Mouse (Mus musculus) C2C12 (cell line): ENCODE results near the gene Sugp1. TPM values are rescaled to one million over a fixed set of nuclear protein-coding genes. Genes with fewer than 3 reads are reported as not detected.

ENCODE experiments used
- H3K27me3 ChIP-seq: one replicate; pipeline ENCODE4 v1.6.1; 2011; ENCODE audit not compliant: control insufficient read depth, insufficient read depth, insufficient read length
- H3K36me3 ChIP-seq: one replicate; pipeline ENCODE4 v1.6.1; 2011; ENCODE audit not compliant: control insufficient read depth, insufficient read depth
- H3K4me3 ChIP-seq: one replicate; pipeline ENCODE4 v1.5.1; 2011; ENCODE audit warnings: mild to moderate bottlenecking, control low read depth; ENCODE audit not compliant: poor library complexity, insufficient read depth, severe bottlenecking
- H3K79me2 ChIP-seq: one replicate; pipeline ENCODE4 v1.6.1; 2011; ENCODE audit not compliant: control insufficient read depth, insufficient read depth
- H3K79me3 ChIP-seq: one replicate; pipeline ENCODE4 v1.6.1; 2011; ENCODE audit warnings: low read depth, control low read depth
- H3ac ChIP-seq: one replicate; pipeline ENCODE3; 2011; ENCODE audit warnings: low read depth; ENCODE audit not compliant: control insufficient read depth, insufficient read length
- CEBPB ChIP-seq: IDR thresholded peaks from one replicate; pipeline ENCODE4 v1.6.1; 2011; ENCODE audit warnings: low read depth, mild to moderate bottlenecking, control low read depth, moderate library complexity
- CTCF ChIP-seq: IDR thresholded peaks from one replicate; pipeline ENCODE4 v1.5.1; 2011; ENCODE audit not compliant: control insufficient read depth, insufficient read depth, insufficient read length
- FOSL1 ChIP-seq: IDR thresholded peaks from one replicate; pipeline ENCODE4 v1.8.0; 2011; ENCODE audit warnings: mild to moderate bottlenecking, low read length; ENCODE audit not compliant: poor library complexity, insufficient read depth, severe bottlenecking
- MAX ChIP-seq: IDR thresholded peaks from one replicate; pipeline ENCODE4 v1.6.1; 2011; ENCODE audit warnings: mild to moderate bottlenecking, control low read depth
- MYOD1 ChIP-seq: IDR thresholded peaks from one replicate; pipeline ENCODE4 v1.6.1; 2011; ENCODE audit warnings: low read depth; ENCODE audit not compliant: control insufficient read depth, insufficient read length
- MYOG ChIP-seq: IDR thresholded peaks from one replicate; pipeline ENCODE4 v1.6.1; 2011; ENCODE audit not compliant: control insufficient read depth, insufficient read length; ENCODE audit errors: extremely low read depth
- USF1 ChIP-seq: IDR thresholded peaks from one replicate; pipeline ENCODE4 v1.6.1; 2011; ENCODE audit warnings: low read depth, mild to moderate bottlenecking, control low read depth, moderate library complexity
- polyA plus RNA-seq: library from polyadenylated mRNA; unstranded; fragments of >200 nt; fragmentation: generic; extraction: Trizol; gene quantifications from one replicate; pipeline ENCODE4 v1.2.1, GENCODE M21; 2012; ENCODE audit warnings: missing spikeins

Sugp1 gene
- polyA plus RNA-seq, 1 experiment, result 28.2 TPM

DNA sequence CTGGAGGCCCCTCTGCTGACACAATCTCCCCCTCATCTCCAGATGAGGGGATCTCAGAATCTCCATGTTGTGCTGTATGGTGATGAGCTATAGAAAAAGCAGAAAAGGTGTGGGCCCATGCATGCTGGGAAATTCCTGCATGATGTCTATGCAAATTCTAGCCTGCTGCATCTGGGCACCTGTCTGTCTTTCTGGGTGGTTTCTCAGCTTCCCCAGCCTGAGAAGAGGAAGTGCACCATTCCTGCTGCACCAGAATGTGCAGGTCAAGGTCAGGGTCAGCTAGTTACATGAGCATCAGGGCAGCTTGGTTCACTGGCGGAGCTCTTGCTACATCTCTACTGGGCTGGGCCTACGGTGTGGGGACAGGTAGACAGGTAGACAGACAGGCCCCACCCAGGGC, 67.8 kb downstream of the Sugp1 start:
- no peak overlapping the region for H3ac ChIP-seq
- H3K27me3 ChIP-seq, result peaks cover 83% of the 10 kb centered on the region
- H3K79me3 ChIP-seq, result no peaks in the 10 kb centered on the region
- no peaks in the 10 kb centered on the region for H3K79me2 ChIP-seq
- no peak for TF ChIP-seq MYOD1
- TF ChIP-seq MAX, result no peak
- TF ChIP-seq FOSL1, result no peak
- TF ChIP-seq USF1, result no peak
- no peak for TF ChIP-seq CTCF
- no peak for TF ChIP-seq CEBPB
- no peak for TF ChIP-seq MYOG
- no peak overlapping the region for H3K4me3 ChIP-seq
- no peaks in the 10 kb centered on the region for H3K36me3 ChIP-seq

- no peaks in the 10 kb centered on the region for H3K36me3 ChIP-seq
- H3K4me3 ChIP-seq, result no peak overlapping the region
- H3K27me3 ChIP-seq, result peaks cover 78% of the 10 kb centered on the region
- TF ChIP-seq MYOD1 (no peak), MAX (no peak), FOSL1 (no peak), USF1 (no peak), CEBPB (no peak), MYOG (no peak), CTCF (no peak)
- no peaks in the 10 kb centered on the region for H3K79me3 ChIP-seq
- no peaks in the 10 kb centered on the region for H3K79me2 ChIP-seq
- H3ac ChIP-seq, result no peak overlapping the region
These were observed 68.7 kb downstream of the Sugp1 start for GRCm38 (mm10) chr8:70111192-70111795.

DNA sequence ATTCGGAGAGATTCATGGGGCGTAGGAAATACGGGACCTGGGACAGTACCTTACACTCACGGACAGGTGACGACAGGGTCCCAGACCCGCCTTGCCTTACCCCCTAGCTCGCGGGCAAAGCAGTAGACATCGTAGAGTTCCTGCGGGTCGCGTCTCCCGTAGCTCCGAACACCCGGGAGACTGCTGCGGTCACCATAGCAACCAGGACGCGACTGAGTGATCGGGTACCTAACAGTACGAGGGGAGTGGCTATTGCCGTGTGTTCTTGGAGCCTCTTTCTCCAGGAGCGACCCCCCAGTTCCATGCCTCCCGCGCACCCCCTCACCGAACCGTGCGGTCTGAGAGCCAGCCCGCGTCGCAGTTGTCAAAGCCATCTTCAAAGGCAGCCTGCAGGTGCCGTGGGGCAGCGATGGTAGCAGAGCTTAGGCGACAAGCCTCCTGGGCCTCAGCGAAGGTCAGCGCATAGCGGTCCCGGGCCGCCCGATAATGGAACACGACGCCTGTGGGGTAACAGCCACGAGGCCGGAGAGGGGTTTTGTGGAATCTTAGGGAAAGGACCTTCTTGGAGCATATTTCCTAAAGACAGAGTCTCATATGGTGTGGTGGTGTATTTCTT, 69.9 kb downstream of the Sugp1 start:
- no peaks in the 10 kb centered on the region for H3K79me3 ChIP-seq
- H3K27me3 ChIP-seq, result peaks cover 75% of the 10 kb centered on the region
- H3K4me3 ChIP-seq, result no peak overlapping the region
- H3K79me2 ChIP-seq, result no peaks in the 10 kb centered on the region
- no peak overlapping the region for H3ac ChIP-seq
- TF ChIP-seq MAX (no peak), USF1 (no peak), MYOD1 (no peak), CEBPB (no peak), MYOG (no peak), CTCF (no peak), FOSL1 (no peak)
- H3K36me3 ChIP-seq, result no peaks in the 10 kb centered on the region

GRCm38 (mm10) chr8:70114488-70114887, 71.9 kb downstream of the Sugp1 start:
- no peak for TF ChIP-seq CTCF
- TF ChIP-seq USF1, result no peak
- no peak for TF ChIP-seq CEBPB
- TF ChIP-seq MYOD1, result no peak
- TF ChIP-seq MYOG, result no peak
- no peak for TF ChIP-seq FOSL1
- no peak for TF ChIP-seq MAX
- Histone ChIP-seq H3K79me2 (no peaks in the 10 kb centered on the region), H3K36me3 (no peaks in the 10 kb centered on the region), H3K27me3 (peaks cover 72% of the 10 kb centered on the region), H3ac (no peak overlapping the region), H3K4me3 (no peak overlapping the region), H3K79me3 (no peaks in the 10 kb centered on the region)

GRCm38 (mm10) chr8:70114892-70115291, 72.3 kb downstream of the Sugp1 start:
- H3K27me3 ChIP-seq, result peaks cover 72% of the 10 kb centered on the region
- H3K79me3 ChIP-seq, result no peaks in the 10 kb centered on the region
- H3K4me3 ChIP-seq, result no peak overlapping the region
- no peaks in the 10 kb centered on the region for H3K79me2 ChIP-seq
- H3ac ChIP-seq, result no peak overlapping the region
- H3K36me3 ChIP-seq, result no peaks in the 10 kb centered on the region
- TF ChIP-seq CEBPB (no peak), MAX (no peak), CTCF (no peak), MYOD1 (no peak), FOSL1 (no peak)

- Histone ChIP-seq H3K79me2 (no peaks in the 10 kb centered on the region), H3ac (no peak overlapping the region), H3K79me3 (no peaks in the 10 kb centered on the region), H3K36me3 (no peaks in the 10 kb centered on the region), H3K27me3 (peaks cover 50% of the 10 kb centered on the region), H3K4me3 (no peak overlapping the region)
- no peak for TF ChIP-seq USF1
- no peak for TF ChIP-seq CEBPB
- no peak for TF ChIP-seq FOSL1
- no peak for TF ChIP-seq MYOG
- TF ChIP-seq MYOD1, result no peak
- no peak for TF ChIP-seq MAX
- no peak for TF ChIP-seq CTCF
These were observed 75.0 kb downstream of the Sugp1 start for GRCm38 (mm10) chr8:70117611-70118010.
